Mouse (Mus musculus) G1E (cell line): ENCODE data around the gene Kcnk5.

Experiments used
- CTCF ChIP-seq: IDR thresholded peaks from 2 replicates; pipeline ENCODE4 v1.5.1; 2012; ENCODE audit warnings: low read depth, low read length, inconsistent platforms, mixed read lengths
- GATA1 ChIP-seq: IDR thresholded peaks from 2 replicates; pipeline ENCODE4 v1.6.1; 2012; ENCODE audit warnings: borderline replicate concordance, low read length, inconsistent platforms, mixed read lengths
- GATA2 ChIP-seq: IDR thresholded peaks from 2 replicates; pipeline ENCODE4 v1.6.1; 2012; ENCODE audit warnings: low read depth, low read length, inconsistent platforms, borderline replicate concordance
- POLR2AphosphoS5 ChIP-seq: IDR thresholded peaks from 2 replicates; pipeline ENCODE4 v1.6.1; 2012; ENCODE audit warnings: low read depth, low read length, inconsistent platforms; ENCODE audit not compliant: insufficient replicate concordance
- TAL1 ChIP-seq: conservative IDR thresholded peaks from 2 replicates; pipeline ENCODE4 v1.6.1; 2012; ENCODE audit warnings: low read depth, low read length, inconsistent platforms, mixed read lengths

GRCm38 (mm10) chr14:20114951-20115350 is 66.7 kb downstream of the Kcnk5 start:
- TF ChIP-seq CTCF (no peak), TAL1 (no peak), GATA1 (no peak), POLR2AphosphoS5 (no peak), GATA2 (no peak)
